In genomic region chr1:153957850-153958249, GRCm38 (mm10) we compare ENCODE assay signal across 17 mouse cellular contexts.
"Had no signal": no experiment of that assay in that cellular context is flagged by ENCODE, and none has a peak within 500 bp of the region (broad histone marks: within the 10 kb centered on the region; RNA-seq: fewer than 3 reads in every experiment).

No protein-coding gene starts in this region.

- H3K36me3 ChIP-seq: kidney, embryonic 15.5 days; liver, embryonic 15.5 days; midbrain, embryonic 12.5 days; midbrain, embryonic 15.5 days; neural tube, embryonic 12.5 days; neural tube, embryonic 15.5 days had no signal

- H3K27ac ChIP-seq: kidney, embryonic 15.5 days; left cerebral cortex, adult 2 months; liver, embryonic 15.5 days; macrophage; midbrain, embryonic 12.5 days; midbrain, embryonic 15.5 days; neural tube, embryonic 12.5 days; neural tube, embryonic 15.5 days had no signal

- H3K4me2 ChIP-seq: kidney, embryonic 15.5 days; liver, embryonic 11.5 days; liver, embryonic 15.5 days; lung, embryonic 14.5 days; midbrain, embryonic 12.5 days; midbrain, embryonic 15.5 days; neural tube, embryonic 12.5 days; neural tube, embryonic 15.5 days had no signal

- H3K9ac ChIP-seq: kidney, embryonic 15.5 days; liver, embryonic 15.5 days; lung, embryonic 14.5 days; midbrain, embryonic 12.5 days; midbrain, embryonic 15.5 days; neural tube, embryonic 12.5 days; neural tube, embryonic 15.5 days had no signal

- H3K4me1 ChIP-seq: kidney, embryonic 15.5 days; midbrain, embryonic 15.5 days; neural tube, embryonic 12.5 days; neural tube, embryonic 15.5 days had no signal

- DNase-seq: kidney, adult 2 months; kidney, postnatal 10 days; kidney, postnatal 36 days; layer of hippocampus, postnatal 36 days; lung, embryonic 14.5 days; thymus, adult 2 months; thymus, postnatal 14 days had no signal

- H3K27me3 ChIP-seq: kidney, embryonic 15.5 days; liver, embryonic 15.5 days; midbrain, embryonic 12.5 days; midbrain, embryonic 15.5 days; neural tube, embryonic 12.5 days; neural tube, embryonic 15.5 days had no signal

- ATAC-seq: lung, postnatal 0 days; midbrain, embryonic 15.5 days had no signal

- H3K9me3 ChIP-seq: kidney, embryonic 15.5 days; liver, embryonic 15.5 days; midbrain, embryonic 12.5 days; midbrain, embryonic 15.5 days; neural tube, embryonic 12.5 days; neural tube, embryonic 15.5 days had no signal

- H3K4me3 ChIP-seq: kidney, embryonic 15.5 days; left cerebral cortex, adult 2 months; liver, embryonic 15.5 days; midbrain, embryonic 12.5 days; midbrain, embryonic 15.5 days; neural tube, embryonic 12.5 days; neural tube, embryonic 15.5 days had no signal
